In the genomic region with DNA sequence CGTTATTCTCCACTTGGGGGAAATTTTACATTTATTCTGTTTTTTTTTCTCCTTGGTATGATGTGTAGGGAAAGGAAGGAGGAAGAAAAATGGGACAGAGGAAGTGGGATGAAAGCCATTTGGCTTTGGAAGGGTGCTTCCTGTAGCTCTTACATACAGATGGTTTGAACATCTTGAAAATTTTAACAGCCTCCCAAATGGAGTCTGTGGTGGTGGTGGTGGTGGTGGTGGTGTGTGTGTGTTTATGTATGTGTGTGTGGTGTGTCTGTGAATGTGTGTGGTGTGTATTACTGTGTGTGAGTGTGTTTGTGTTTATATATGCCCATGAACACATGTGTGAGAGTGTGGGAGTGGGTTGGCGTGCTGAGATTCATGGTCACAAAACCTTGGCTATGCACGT, we compare ENCODE assay signal across 34 mouse cellular contexts. TPM values are rescaled to one million over a fixed set of nuclear protein-coding genes. Genes with fewer than 3 reads are reported as not detected.
DNase-seq lines count a peak whose midpoint lies in the region; ATAC-seq and TF ChIP-seq lines count a peak whose summit lies in the region.
"Had no signal": no experiment of that assay in that cellular context is flagged by ENCODE, and none has a peak within 500 bp of the region (broad histone marks: within the 10 kb centered on the region; RNA-seq: fewer than 3 reads in every experiment).

No protein-coding gene starts in this region.

- H3K4me3 ChIP-seq in forebrain, embryonic 13.5 days, result no peak overlapping the region
- H3K4me3 ChIP-seq in forebrain, embryonic 10.5 days, result no peak overlapping the region
- H3K4me3 ChIP-seq in forebrain, embryonic 16.5 days (replicated peaks; ENCODE audit: low read length), result no peak overlapping the region
- no peak overlapping the region for H3K4me3 ChIP-seq in lung, postnatal 0 days (ENCODE audit: low read depth, low read length)
- H3K4me3 ChIP-seq: embryonic facial prominence, embryonic 10.5 days; embryonic facial prominence, embryonic 13.5 days; erythroblast, embryonic 14.5 days; heart, embryonic 10.5 days; heart, embryonic 13.5 days had no signal

- no peak for TF ChIP-seq EP300 in lung, postnatal 0 days (IDR thresholded peaks at IDR 0.05)

- no peaks in the 10 kb centered on the region for H3K27me3 ChIP-seq in forebrain, embryonic 13.5 days
- no peaks in the 10 kb centered on the region for H3K27me3 ChIP-seq in forebrain, embryonic 10.5 days (ENCODE audit: poor library complexity, severe bottlenecking)
- no peaks in the 10 kb centered on the region for H3K27me3 ChIP-seq in forebrain, embryonic 16.5 days (replicated peaks; ENCODE audit: control insufficient read depth, insufficient read depth, low read length)
- no peaks in the 10 kb centered on the region for H3K27me3 ChIP-seq in lung, postnatal 0 days (replicated peaks; ENCODE audit: insufficient read depth, low read length)
- H3K27me3 ChIP-seq: embryonic facial prominence, embryonic 13.5 days had no signal

- no peaks in the 10 kb centered on the region for H3K36me3 ChIP-seq in forebrain, embryonic 13.5 days (ENCODE audit: poor library complexity, severe bottlenecking)
- H3K36me3 ChIP-seq in forebrain, embryonic 10.5 days (replicated peaks), result no peaks in the 10 kb centered on the region
- H3K36me3 ChIP-seq in forebrain, embryonic 16.5 days (ENCODE audit: control insufficient read depth, insufficient read depth), result no peaks in the 10 kb centered on the region
- no peaks in the 10 kb centered on the region for H3K36me3 ChIP-seq in lung, postnatal 0 days (ENCODE audit: insufficient read depth, low read length)
- H3K36me3 ChIP-seq: embryonic facial prominence, embryonic 10.5 days; embryonic facial prominence, embryonic 13.5 days; heart, embryonic 10.5 days; heart, embryonic 13.5 days had no signal

- ATAC-seq in forebrain, embryonic 13.5 days, result peak; percentile 33; the same call in 1 of the 2 replicates
- peak; percentile 60 for ATAC-seq in frontal cortex, adult (ENCODE audit: low TSS enrichment)
- ATAC-seq in forebrain, embryonic 16.5 days, result peak; percentile 52
- no peak for ATAC-seq in lung, postnatal 0 days
- ATAC-seq: activated CD4-positive, CD25-positive, alpha-beta regulatory T cell, adult 4 months; hindbrain, postnatal 0 days; inflammation-experienced regulatory T-cells, adult 6 months; intestine, embryonic 16.5 days had no signal

- H3K9ac ChIP-seq in forebrain, embryonic 13.5 days, result no peak overlapping the region
- no peak overlapping the region for H3K9ac ChIP-seq in forebrain, embryonic 16.5 days (replicated peaks; ENCODE audit: low read depth, low read length)
- H3K9ac ChIP-seq in lung, postnatal 0 days (replicated peaks; ENCODE audit: low read depth), result no peak overlapping the region
- H3K9ac ChIP-seq: embryonic facial prominence, embryonic 13.5 days; heart, embryonic 13.5 days; hindbrain, embryonic 14.5 days had no signal

- 0 out of 2 replicates have a peak, but pooled peaks cover 7% of the 10 kb centered on the region for H3K4me1 ChIP-seq in forebrain, embryonic 13.5 days
- no peaks in the 10 kb centered on the region for H3K4me1 ChIP-seq in forebrain, embryonic 10.5 days
- peaks cover 3% of the 10 kb centered on the region; the same call in 1 of the 2 replicates for H3K4me1 ChIP-seq in forebrain, embryonic 16.5 days (replicated peaks; ENCODE audit: control insufficient read depth, insufficient read depth, low read length)
- no peaks in the 10 kb centered on the region for H3K4me1 ChIP-seq in lung, postnatal 0 days (ENCODE audit: insufficient read depth, low read depth, low read length)
- H3K4me1 ChIP-seq: embryonic facial prominence, embryonic 13.5 days; heart, embryonic 10.5 days; heart, embryonic 13.5 days had no signal

- no peaks in the 10 kb centered on the region for H3K9me3 ChIP-seq in forebrain, embryonic 13.5 days (replicated peaks)
- H3K9me3 ChIP-seq in forebrain, embryonic 10.5 days, result no peaks in the 10 kb centered on the region
- no peaks in the 10 kb centered on the region for H3K9me3 ChIP-seq in forebrain, embryonic 16.5 days (ENCODE audit: control insufficient read depth, low read length)
- H3K9me3 ChIP-seq in lung, postnatal 0 days (ENCODE audit: low read length), result no peaks in the 10 kb centered on the region
- H3K9me3 ChIP-seq: embryonic facial prominence, embryonic 10.5 days; embryonic facial prominence, embryonic 13.5 days; heart, embryonic 10.5 days; heart, embryonic 13.5 days had no signal

- no peak for TF ChIP-seq CTCF in lung, postnatal 0 days (IDR thresholded peaks at IDR 0.05)

- no peak overlapping the region for H3K4me2 ChIP-seq in forebrain, embryonic 13.5 days
- H3K4me2 ChIP-seq in forebrain, embryonic 16.5 days (ENCODE audit: low read length), result no peak overlapping the region
- no peak overlapping the region for H3K4me2 ChIP-seq in lung, postnatal 0 days (replicated peaks; ENCODE audit: low read depth, low read length)
- H3K4me2 ChIP-seq: embryonic facial prominence, embryonic 13.5 days; heart, embryonic 13.5 days; hindbrain, embryonic 14.5 days had no signal

- 71% methylated on average over 3 of the region's 3 CpGs for WGBS in forebrain, embryonic 13.5 days
- WGBS in forebrain, embryonic 10.5 days, result 84% methylated on average over 3 of the region's 3 CpGs
- WGBS in forebrain, embryonic 16.5 days, result 57% methylated on average over 3 of the region's 3 CpGs
- 81% methylated on average over 3 of the region's 3 CpGs for WGBS in lung, postnatal 0 days

- no peak for DNase-seq in forebrain, embryonic 10.5 days (ENCODE audit: extremely low spot score, low spot score)
- DNase-seq in frontal cortex, postnatal 25 days (ENCODE audit: low spot score in 2 of 2), result no peak
- DNase-seq in adrenal gland, postnatal 36 days, result no peak
- no peak for DNase-seq in lung, postnatal 0 days (ENCODE audit: low spot score)
- DNase-seq: adrenal gland, adult 8-10 months; adrenal gland, postnatal 25 days; cerebellum, adult 11-12 months; cerebellum, adult 8-10 months; cerebellum, postnatal 10 days; cerebellum, postnatal 36 days; embryo, embryonic 11 days; gastrocnemius, postnatal 10 days; gastrocnemius, postnatal 36 days; heart, adult 18-20 months; heart, postnatal 14 days; heart, postnatal 4 days; kidney, adult 18-20 months had no signal

- no peak overlapping the region for H3K27ac ChIP-seq in forebrain, embryonic 13.5 days
- no peak overlapping the region for H3K27ac ChIP-seq in forebrain, embryonic 10.5 days
- H3K27ac ChIP-seq in forebrain, embryonic 16.5 days (ENCODE audit: low read length), result no peak overlapping the region
- H3K27ac ChIP-seq in lung, postnatal 0 days (ENCODE audit: low read length), result no peak overlapping the region
- H3K27ac ChIP-seq: embryonic facial prominence, embryonic 10.5 days; embryonic facial prominence, embryonic 13.5 days; heart, embryonic 10.5 days; heart, embryonic 13.5 days; hindbrain, embryonic 14.5 days; hindbrain, postnatal 0 days had no signal

RNA-seq across cellular contexts. Expression of a gene that starts 24.4 kb away (rescaled TPM):
- 0.34 and 0.71 TPM in 2 replicates for polyA plus RNA-seq in forebrain, embryonic 13.5 days (2015; fragmentation: Nextera tagmentation; extraction: Ambion mirVana)
- 0.09 TPM in 1 of 2 replicates, not detected in the other for polyA plus RNA-seq in forebrain, embryonic 10.5 days (2016; fragmentation: Nextera tagmentation; extraction: Ambion mirVana)
- 0.44 and 0.72 TPM in 2 replicates for polyA plus RNA-seq in forebrain, embryonic 16.5 days (2015; fragmentation: Nextera tagmentation; extraction: Ambion mirVana)
- under 1 TPM in 1 of 2 experiments, not detected in 1; 0.16 TPM for total RNA-seq in adrenal gland, postnatal 36 days (2021)
- polyA plus RNA-seq in lung, postnatal 0 days (2015; fragmentation: Nextera tagmentation; extraction: Ambion mirVana), result 6.6 and 8.3 TPM in 2 replicates
- total RNA-seq: adrenal gland, adult 8-10 months; adrenal gland, postnatal 25 days; ES-E14; gastrocnemius, postnatal 36 days had no signal
- polyA plus RNA-seq: activated CD4-positive, CD25-positive, alpha-beta regulatory T cell, adult 4 months; erythroblast, embryonic 14.5 days; heart, embryonic 10.5 days; inflammation-experienced regulatory T-cells, adult 6 months had no signal

RNA-seq across cellular contexts. Expression of a gene that starts 28.0 kb away (rescaled TPM):
- polyA plus RNA-seq in forebrain, embryonic 13.5 days (2015; fragmentation: Nextera tagmentation; extraction: Ambion mirVana), result 20.5 and 22.3 TPM in 2 replicates
- polyA plus RNA-seq in forebrain, embryonic 10.5 days (2016; fragmentation: Nextera tagmentation; extraction: Ambion mirVana), result 19.7 and 20.4 TPM in 2 replicates
- polyA plus RNA-seq in forebrain, embryonic 16.5 days (2015; fragmentation: Nextera tagmentation; extraction: Ambion mirVana), result 29.5 and 30.5 TPM in 2 replicates
- total RNA-seq in adrenal gland, postnatal 36 days (2021), result 10 to 100 TPM; 23.2 to 25.7 TPM
- polyA plus RNA-seq in lung, postnatal 0 days (2015; fragmentation: Nextera tagmentation; extraction: Ambion mirVana), result 16.4 and 16.6 TPM in 2 replicates
- polyA plus RNA-seq: erythroblast, embryonic 14.5 days had no signal

RNA-seq across cellular contexts. Expression of a gene that starts 43.3 kb away (rescaled TPM):
- polyA plus RNA-seq in forebrain, embryonic 13.5 days (2015; fragmentation: Nextera tagmentation; extraction: Ambion mirVana), result not detected in 2 replicates
- polyA plus RNA-seq in forebrain, embryonic 10.5 days (2016; fragmentation: Nextera tagmentation; extraction: Ambion mirVana), result not detected in 2 replicates
- not detected in 2 replicates for polyA plus RNA-seq in forebrain, embryonic 16.5 days (2015; fragmentation: Nextera tagmentation; extraction: Ambion mirVana)
- total RNA-seq in adrenal gland, postnatal 36 days (2021), result not detected
- polyA plus RNA-seq in lung, postnatal 0 days (2015; fragmentation: Nextera tagmentation; extraction: Ambion mirVana), result 0.10 and 0.20 TPM in 2 replicates
- total RNA-seq: adrenal gland, adult 8-10 months; adrenal gland, postnatal 25 days; ES-E14; gastrocnemius, adult 18-20 months; gastrocnemius, postnatal 10 days; gastrocnemius, postnatal 36 days; heart, adult 18-20 months; hindbrain, postnatal 0 days had no signal
- polyA plus RNA-seq: cortical plate, adult 2 months; embryonic facial prominence, embryonic 13.5 days; erythroblast, embryonic 14.5 days; hindbrain, embryonic 11.5 days; hindbrain, embryonic 14.5 days; hindbrain, postnatal 0 days had no signal
